Mouse (Mus musculus): ENCODE results near the gene Bmp2k. TPM values are rescaled to one million over a fixed set of nuclear protein-coding genes. Genes with fewer than 3 reads are reported as not detected.

The Bmp2k gene
- polyA plus RNA-seq, 1 experiment = 11.6 TPM

GRCm38 (mm10) chr5:97125459-97125970 is 128.0 kb downstream of the Bmp2k start:
- 57% methylated on average over 10 of the region's 10 CpGs for WGBS
- H3K4me3 ChIP-seq (replicated peaks; ENCODE audit: extremely low read depth, low read depth, low read length) = no peak overlapping the region
- peaks cover 2% of the 10 kb centered on the region; the same call in 1 of the 2 replicates for H3K4me1 ChIP-seq (ENCODE audit: control insufficient read depth, insufficient read depth, low read length)
- TF ChIP-seq POLR2A (IDR thresholded peaks at IDR 0.05; ENCODE audit: borderline replicate concordance, extremely low read depth, low read depth, low read length) (no peak), CTCF (IDR thresholded peaks at IDR 0.05; ENCODE audit: insufficient read depth, low read length) (no peak)
- no peak for DNase-seq

GRCm38 (mm10) chr5:97126005-97126404 is 128.5 kb downstream of the Bmp2k start:
- WGBS = 21% methylated on average over 4 of the region's 4 CpGs
- DNase-seq = no peak
- no peak overlapping the region for H3K4me3 ChIP-seq (replicated peaks; ENCODE audit: extremely low read depth, low read depth, low read length)
- H3K4me1 ChIP-seq (ENCODE audit: control insufficient read depth, insufficient read depth, low read length) = peaks cover 2% of the 10 kb centered on the region; the same call in 1 of the 2 replicates
- TF ChIP-seq POLR2A (IDR thresholded peaks at IDR 0.05; ENCODE audit: borderline replicate concordance, extremely low read depth, low read depth, low read length) = no peak
- TF ChIP-seq CTCF (IDR thresholded peaks at IDR 0.05; ENCODE audit: insufficient read depth, low read length) = peak; percentile 77

DNA sequence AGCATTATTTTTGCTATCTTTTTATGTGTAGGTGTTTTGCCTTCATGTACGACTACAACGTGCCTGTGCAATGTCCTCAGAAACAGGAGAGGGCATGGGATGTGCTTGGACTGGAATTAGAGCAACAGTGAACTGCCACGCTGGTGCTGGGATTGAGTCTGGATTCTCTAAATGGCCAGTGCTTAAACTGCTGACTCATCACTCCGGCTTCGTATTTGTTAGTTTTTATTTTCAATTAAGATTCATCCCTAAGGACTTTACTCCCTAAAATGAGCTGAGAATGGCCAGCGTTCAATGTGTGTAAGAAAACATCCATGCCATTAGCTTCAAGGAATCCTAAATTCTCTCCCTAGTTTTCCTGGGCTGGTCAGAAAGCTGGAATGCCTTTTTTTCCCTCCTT is 129.8 kb downstream of the Bmp2k start:
- Histone ChIP-seq H3K4me3 (replicated peaks; ENCODE audit: extremely low read depth, low read depth, low read length) (no peak overlapping the region), H3K4me1 (ENCODE audit: control insufficient read depth, insufficient read depth, low read length) (peaks cover 2% of the 10 kb centered on the region; the same call in 1 of the 2 replicates)
- WGBS = 87% methylated on average over 6 of the region's 6 CpGs
- no peak for DNase-seq
- TF ChIP-seq CTCF (IDR thresholded peaks at IDR 0.05; ENCODE audit: insufficient read depth, low read length) (no peak), POLR2A (IDR thresholded peaks at IDR 0.05; ENCODE audit: borderline replicate concordance, extremely low read depth, low read depth, low read length) (no peak)

GRCm38 (mm10) chr5:97128242-97129226 is 131.0 kb downstream of the Bmp2k start:
- peak; percentile 19 for DNase-seq
- TF ChIP-seq POLR2A (IDR thresholded peaks at IDR 0.05; ENCODE audit: borderline replicate concordance, extremely low read depth, low read depth, low read length) (no peak), CTCF (IDR thresholded peaks at IDR 0.05; ENCODE audit: insufficient read depth, low read length) (peak; percentile 47; the same call in 1 of the 2 replicates)
- WGBS = 39% methylated on average over 21 of the region's 21 CpGs
- Histone ChIP-seq H3K4me1 (ENCODE audit: control insufficient read depth, insufficient read depth, low read length) (peaks cover 2% of the 10 kb centered on the region; the same call in 1 of the 2 replicates), H3K4me3 (replicated peaks; ENCODE audit: extremely low read depth, low read depth, low read length) (no peak overlapping the region)

- Histone ChIP-seq H3K4me1 (ENCODE audit: control insufficient read depth, insufficient read depth, low read length) (peaks cover 2% of the 10 kb centered on the region; the same call in 1 of the 2 replicates), H3K4me3 (replicated peaks; ENCODE audit: extremely low read depth, low read depth, low read length) (no peak overlapping the region)
- DNase-seq = no peak
- WGBS = 95% methylated on average over 2 of the region's 2 CpGs
- no peak for TF ChIP-seq CTCF (IDR thresholded peaks at IDR 0.05; ENCODE audit: insufficient read depth, low read length)
Measured at GRCm38 (mm10) chr5:97129589-97129988, 132.1 kb downstream of the Bmp2k start.

- TF ChIP-seq CTCF (IDR thresholded peaks at IDR 0.05; ENCODE audit: insufficient read depth, low read length) = no peak
- no peak for TF ChIP-seq POLR2A (IDR thresholded peaks at IDR 0.05; ENCODE audit: borderline replicate concordance, extremely low read depth, low read depth, low read length)
- no peak overlapping the region for H3K4me3 ChIP-seq (replicated peaks; ENCODE audit: extremely low read depth, low read depth, low read length)
- WGBS = 70% methylated on average over 2 of the region's 2 CpGs
- no peak for DNase-seq
- H3K4me1 ChIP-seq (ENCODE audit: control insufficient read depth, insufficient read depth, low read length) = no peaks in the 10 kb centered on the region
Measured at GRCm38 (mm10) chr5:97135331-97135730, 137.8 kb downstream of the Bmp2k start.

Other genes with a start within 250 kb of the Bmp2k start
- 69.9 and 103 TPM in 2 replicates for gene Anxa3, start 204.3 kb upstream of the Bmp2k start, polyA plus RNA-seq (2012; rRNA removed)
- 4.9 and 9.0 TPM in 2 replicates for gene Paqr3, start 113.9 kb downstream of the Bmp2k start, polyA plus RNA-seq (2012; rRNA removed)